Mouse (Mus musculus): ENCODE measurements around the gene Tmbim1. TPM values are rescaled to one million over a fixed set of nuclear protein-coding genes. Genes with fewer than 3 reads are reported as not detected.
A peak's percentile ranks its signal among the peaks of the same experiment; 100 is the strongest.
"Not testable (repeated sequence)": the region's sequence is repeated elsewhere in the genome, so short reads cannot be mapped to it uniquely, and the experiment has no call there.

The Tmbim1 gene
- polyA plus RNA-seq (2016; fragmentation: Nextera tagmentation; extraction: Ambion mirVana), result 12.4 and 12.5 TPM in 2 replicates

GRCm38 (mm10) chr1:74305522-74305921 lies at the start of gene Tmbim1:
Gene Tmbim1 (minus strand): TSS chr1:74305622.
- whole genome bisulfite sequencing, result 74% methylated on average over 2 of the region's 2 CpGs
- Histone ChIP-seq H3K9me3 (no peaks in the 10 kb centered on the region), H3K27ac (replicated peaks) (no peak within 1 kb of the TSS), H3K4me1 (peaks cover 38% of the 10 kb centered on the region), H3K27me3 (replicated peaks; ENCODE audit: low read depth, poor library complexity, severe bottlenecking) (peaks cover 10% of the 10 kb centered on the region; the same call in 1 of the 2 replicates), H3K4me3 (peak within 1 kb of the TSS; percentile 78), H3K36me3 (replicated peaks) (no peaks in the 10 kb centered on the region)
- no peak for DNase-seq (ENCODE audit: low spot score)

GRCm38 (mm10) chr1:74353453-74354229 lies 48.2 kb upstream of the Tmbim1 start:
- H3K27me3 ChIP-seq (replicated peaks; ENCODE audit: low read depth, poor library complexity, severe bottlenecking), result no peaks in the 10 kb centered on the region
- H3K36me3 ChIP-seq (replicated peaks), result peaks cover 47% of the 10 kb centered on the region
- whole genome bisulfite sequencing, result 91% methylated on average over 9 of the region's 9 CpGs
- H3K4me3 ChIP-seq, result no peak overlapping the region
- H3K9me3 ChIP-seq, result no peaks in the 10 kb centered on the region
- H3K4me1 ChIP-seq, result no peaks in the 10 kb centered on the region
- no peak overlapping the region for H3K27ac ChIP-seq (replicated peaks)
- no peak for DNase-seq (ENCODE audit: low spot score)

- 70% methylated on average over 5 of the region's 5 CpGs for WGBS
- Histone ChIP-seq H3K4me1 (0 out of 2 replicates have a peak, but pooled peaks cover under 1% of the 10 kb centered on the region), H3K9me3 (no peaks in the 10 kb centered on the region), H3K4me3 (no peak overlapping the region), H3K27me3 (replicated peaks; ENCODE audit: low read depth, poor library complexity, severe bottlenecking) (no peaks in the 10 kb centered on the region), H3K27ac (replicated peaks) (no peak overlapping the region), H3K36me3 (replicated peaks) (peaks cover 55% of the 10 kb centered on the region)
- DNase-seq (ENCODE audit: low spot score), result no peak
These were observed 47.2 kb upstream of the Tmbim1 start for GRCm38 (mm10) chr1:74352532-74353096.

- Histone ChIP-seq H3K27me3 (replicated peaks; ENCODE audit: low read depth, poor library complexity, severe bottlenecking) (no peaks in the 10 kb centered on the region), H3K27ac (replicated peaks) (no peak overlapping the region), H3K9me3 (no peaks in the 10 kb centered on the region), H3K4me1 (0 out of 2 replicates have a peak, but pooled peaks cover 3% of the 10 kb centered on the region), H3K4me3 (no peak overlapping the region), H3K36me3 (replicated peaks) (peaks cover 61% of the 10 kb centered on the region)
- no peak for DNase-seq (ENCODE audit: low spot score)
- WGBS, result 91% methylated on average over 13 of the region's 13 CpGs
These were observed 45.9 kb upstream of the Tmbim1 start for GRCm38 (mm10) chr1:74351185-74351769.

- no peaks in the 10 kb centered on the region for H3K27me3 ChIP-seq (replicated peaks; ENCODE audit: low read depth, poor library complexity, severe bottlenecking)
- H3K4me1 ChIP-seq, result peaks cover 11% of the 10 kb centered on the region
- no peak overlapping the region for H3K27ac ChIP-seq (replicated peaks)
- no peaks in the 10 kb centered on the region for H3K9me3 ChIP-seq
- H3K36me3 ChIP-seq (replicated peaks), result peaks cover 39% of the 10 kb centered on the region
- H3K4me3 ChIP-seq, result no peak overlapping the region
- DNase-seq (ENCODE audit: low spot score), result no peak
- WGBS, result 82% methylated on average over 11 of the region's 11 CpGs
These were observed 38.9 kb upstream of the Tmbim1 start for GRCm38 (mm10) chr1:74344163-74344916.

GRCm38 (mm10) chr1:74343161-74343560 lies 37.7 kb upstream of the Tmbim1 start:
- DNase-seq (ENCODE audit: low spot score), result no peak
- WGBS, result 80% methylated on average over 5 of the region's 5 CpGs
- no peaks in the 10 kb centered on the region for H3K9me3 ChIP-seq
- H3K4me3 ChIP-seq, result no peak overlapping the region
- H3K4me1 ChIP-seq, result peaks cover 17% of the 10 kb centered on the region
- H3K27me3 ChIP-seq (replicated peaks; ENCODE audit: low read depth, poor library complexity, severe bottlenecking), result no peaks in the 10 kb centered on the region
- peaks cover 27% of the 10 kb centered on the region for H3K36me3 ChIP-seq (replicated peaks)
- peak overlapping the region; percentile 44; the same call in 1 of the 2 replicates for H3K27ac ChIP-seq (replicated peaks)

- H3K27me3 ChIP-seq (replicated peaks; ENCODE audit: low read depth, poor library complexity, severe bottlenecking), result no peaks in the 10 kb centered on the region
- DNase-seq (ENCODE audit: low spot score), result no peak
- H3K4me3 ChIP-seq, result no peak overlapping the region
- WGBS, result 89% methylated on average over 1 of the region's 1 CpGs
- H3K9me3 ChIP-seq, result no peaks in the 10 kb centered on the region
- peaks cover 21% of the 10 kb centered on the region; the same call in 1 of the 2 replicates for H3K36me3 ChIP-seq (replicated peaks)
- no peak overlapping the region for H3K27ac ChIP-seq (replicated peaks)
- peaks cover 18% of the 10 kb centered on the region for H3K4me1 ChIP-seq
These were observed 36.9 kb upstream of the Tmbim1 start for GRCm38 (mm10) chr1:74342308-74342707.

GRCm38 (mm10) chr1:74341898-74342297 lies 36.5 kb upstream of the Tmbim1 start:
- H3K27me3 ChIP-seq (replicated peaks; ENCODE audit: low read depth, poor library complexity, severe bottlenecking), result no peaks in the 10 kb centered on the region
- no peak overlapping the region for H3K27ac ChIP-seq (replicated peaks)
- WGBS, result 91% methylated on average over 7 of the region's 7 CpGs
- H3K4me3 ChIP-seq, result no peak overlapping the region
- H3K36me3 ChIP-seq (replicated peaks), result peaks cover 18% of the 10 kb centered on the region; the same call in 1 of the 2 replicates
- H3K4me1 ChIP-seq, result peaks cover 22% of the 10 kb centered on the region
- DNase-seq (ENCODE audit: low spot score), result no peak
- no peaks in the 10 kb centered on the region for H3K9me3 ChIP-seq

- 93% methylated on average over 4 of the region's 4 CpGs for WGBS
- not testable (repeated sequence) for H3K27me3 ChIP-seq (replicated peaks; ENCODE audit: low read depth, poor library complexity, severe bottlenecking); H3K27ac ChIP-seq (replicated peaks); H3K9me3 ChIP-seq; H3K4me3 ChIP-seq; DNase-seq (ENCODE audit: low spot score)
- Histone ChIP-seq H3K36me3 (replicated peaks) (peaks cover 26% of the 10 kb centered on the region), H3K4me1 (peaks cover 22% of the 10 kb centered on the region)
These were observed 35.6 kb upstream of the Tmbim1 start for GRCm38 (mm10) chr1:74340992-74341391.

- Histone ChIP-seq H3K4me3 (no peak overlapping the region), H3K9me3 (no peaks in the 10 kb centered on the region), H3K27ac (replicated peaks) (no peak overlapping the region), H3K27me3 (replicated peaks; ENCODE audit: low read depth, poor library complexity, severe bottlenecking) (no peaks in the 10 kb centered on the region), H3K36me3 (replicated peaks) (peaks cover 26% of the 10 kb centered on the region), H3K4me1 (peaks cover 24% of the 10 kb centered on the region)
- WGBS, result 96% methylated on average over 6 of the region's 6 CpGs
- DNase-seq (ENCODE audit: low spot score), result no peak
These were observed 34.9 kb upstream of the Tmbim1 start for GRCm38 (mm10) chr1:74340361-74340764.

GRCm38 (mm10) chr1:74339917-74340316 lies 34.5 kb upstream of the Tmbim1 start:
- Histone ChIP-seq H3K4me3 (no peak overlapping the region), H3K4me1 (peaks cover 29% of the 10 kb centered on the region), H3K9me3 (no peaks in the 10 kb centered on the region), H3K27me3 (replicated peaks; ENCODE audit: low read depth, poor library complexity, severe bottlenecking) (no peaks in the 10 kb centered on the region), H3K36me3 (replicated peaks) (peaks cover 26% of the 10 kb centered on the region), H3K27ac (replicated peaks) (no peak overlapping the region)
- DNase-seq (ENCODE audit: low spot score), result no peak
- WGBS, result 92% methylated on average over 9 of the region's 9 CpGs

- H3K4me3 ChIP-seq, result no peak overlapping the region
- H3K27me3 ChIP-seq (replicated peaks; ENCODE audit: low read depth, poor library complexity, severe bottlenecking), result no peaks in the 10 kb centered on the region
- WGBS, result 77% methylated on average over 4 of the region's 4 CpGs
- peaks cover 40% of the 10 kb centered on the region for H3K4me1 ChIP-seq
- peaks cover 26% of the 10 kb centered on the region for H3K36me3 ChIP-seq (replicated peaks)
- no peak for DNase-seq (ENCODE audit: low spot score)
- H3K27ac ChIP-seq (replicated peaks), result 0 out of 2 replicates have a peak overlapping the region, but pooled peaks have one; percentile 4
- H3K9me3 ChIP-seq, result no peaks in the 10 kb centered on the region
These were observed 33.2 kb upstream of the Tmbim1 start for GRCm38 (mm10) chr1:74338626-74339025.

Measured in embryonic facial prominence, embryonic 10.5 days (tissue).